Mouse (Mus musculus) bone marrow macrophage, adult 2 months (primary cell): Measurements from ENCODE around the gene F830045P16Rik.

ENCODE experiments used
- CTCF ChIP-seq: IDR thresholded peaks from 2 replicates; pipeline ENCODE4 v1.5.1; 2012; ENCODE audit warnings: low read depth, mild to moderate bottlenecking, low read length, moderate library complexity
- POLR2A ChIP-seq: IDR thresholded peaks from 2 replicates; pipeline ENCODE4 v1.6.1; 2012; ENCODE audit warnings: mild to moderate bottlenecking, low read depth, low read length, borderline replicate concordance

DNA sequence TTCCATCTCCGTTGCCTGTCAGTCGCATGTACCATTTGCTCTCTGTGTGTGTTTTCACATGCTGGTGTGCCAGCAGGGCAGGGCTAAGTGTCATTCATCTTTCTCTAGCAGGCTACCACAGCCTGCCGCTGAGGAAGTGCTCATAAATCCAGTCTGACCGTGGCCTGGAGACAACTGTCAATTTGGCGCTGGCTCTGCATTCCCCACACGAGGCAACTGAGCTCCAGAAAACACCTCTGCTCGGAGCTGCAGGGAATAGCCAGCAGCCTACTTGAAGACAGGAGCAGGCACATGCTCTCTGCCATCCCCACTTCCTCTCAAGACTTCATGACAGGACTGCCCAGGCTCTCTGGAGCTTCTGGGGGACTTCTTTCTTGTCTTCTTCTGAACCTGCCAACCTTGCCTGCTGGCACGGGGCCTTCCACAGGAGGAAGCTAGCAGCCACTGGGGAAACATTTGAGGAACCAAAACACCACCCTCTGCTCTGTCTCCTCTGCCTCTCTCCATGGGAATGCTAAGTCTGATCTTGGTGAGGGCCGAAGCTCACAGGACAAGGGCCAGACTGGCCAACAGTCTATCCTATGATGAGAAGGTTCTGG, 13.2 kb upstream of the F830045P16Rik start:
- TF ChIP-seq CTCF, result no peak
- TF ChIP-seq POLR2A, result no peak
